Mouse (Mus musculus) neural tube, embryonic 12.5 days (tissue): ENCODE measurements at regions not wholly inside any gene's neighbourhood (a gene's known extent, or its start where the extent isn't known, plus 50 kb on each side); places are given as distances from the start of the nearest gene placed in this dataset.
A peak's percentile ranks its signal among the peaks of the same experiment; 100 is the strongest.

ENCODE experiments used
- ATAC-seq: fragments of 200-750 bp; cut with Nextera tagmentation; 2 replicates; pipeline ENCODE4 v1.8.0; 2017; ENCODE audit warnings: low read depth, mild to moderate bottlenecking, moderate TSS enrichment, moderate library complexity; ENCODE audit not compliant: low FRiP score
- H3K27ac ChIP-seq: fragments of 300-500 bp; sonication (generic); 2 replicates; pipeline ENCODE4 v1.5.1; 2016
- H3K27me3 ChIP-seq: fragments of 300-500 bp; sonication (generic); replicated peaks from 2 replicates; pipeline ENCODE4 v1.6.1; 2016; ENCODE audit warnings: mild to moderate bottlenecking
- H3K36me3 ChIP-seq: fragments of 300-500 bp; sonication (generic); 2 replicates; pipeline ENCODE4 v1.6.1; 2016; ENCODE audit warnings: mild to moderate bottlenecking
- H3K4me1 ChIP-seq: fragments of 300-500 bp; sonication (generic); 2 replicates; pipeline ENCODE4 v1.6.1; 2016
- H3K4me2 ChIP-seq: fragments of 300-500 bp; sonication (generic); replicated peaks from 2 replicates; pipeline ENCODE4 v1.6.1; 2016; ENCODE audit warnings: mild to moderate bottlenecking
- H3K4me3 ChIP-seq: fragments of 300-500 bp; sonication (generic); 2 replicates; pipeline ENCODE4 v1.5.1; 2016
- H3K9ac ChIP-seq: fragments of 300-500 bp; sonication (generic); 2 replicates; pipeline ENCODE4 v1.6.1; 2016; ENCODE audit warnings: mild to moderate bottlenecking
- H3K9me3 ChIP-seq: fragments of 300-500 bp; sonication (generic); 2 replicates; pipeline ENCODE4 v1.6.1; 2016; ENCODE audit warnings: mild to moderate bottlenecking
- WGBS: fragments of 180-500 bp; shearing (Covaris S2); methylation state at CpG from one replicate; pipeline ENCODE4 v1.1.7; 2016; 5-methylcytosine and 5-hydroxymethylcytosine counted together

DNA sequence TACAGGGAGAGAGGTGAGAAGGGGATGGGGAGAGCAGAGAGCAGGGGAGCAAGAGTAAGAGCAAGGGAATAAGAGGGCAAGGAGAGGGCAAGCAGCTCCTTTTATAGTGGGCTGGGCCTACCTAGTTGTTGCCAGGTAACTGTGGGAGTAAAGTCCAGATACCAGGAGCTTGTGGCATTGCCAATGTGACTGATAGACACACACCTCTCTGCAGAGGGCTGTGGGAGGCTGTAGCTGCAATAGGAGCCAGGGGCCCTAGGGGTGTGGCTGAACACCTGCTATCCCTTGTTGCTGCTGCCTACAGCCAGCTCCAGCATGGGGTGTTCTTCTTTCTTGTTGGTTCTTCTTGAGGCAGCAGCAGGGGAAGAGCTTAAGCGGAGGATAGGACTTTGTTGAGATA, 266.8 kb upstream of the Defb41 start:
- no peaks in the 10 kb centered on the region for H3K9me3 ChIP-seq
- H3K4me2 ChIP-seq: no peak overlapping the region
- WGBS: 91% methylated on average over 1 of the region's 1 CpGs
- no peaks in the 10 kb centered on the region for H3K36me3 ChIP-seq
- H3K27me3 ChIP-seq: no peaks in the 10 kb centered on the region
- H3K4me1 ChIP-seq: no peaks in the 10 kb centered on the region
- no peak overlapping the region for H3K27ac ChIP-seq
- ATAC-seq: no peak
- no peak overlapping the region for H3K9ac ChIP-seq
- no peak overlapping the region for H3K4me3 ChIP-seq

DNA sequence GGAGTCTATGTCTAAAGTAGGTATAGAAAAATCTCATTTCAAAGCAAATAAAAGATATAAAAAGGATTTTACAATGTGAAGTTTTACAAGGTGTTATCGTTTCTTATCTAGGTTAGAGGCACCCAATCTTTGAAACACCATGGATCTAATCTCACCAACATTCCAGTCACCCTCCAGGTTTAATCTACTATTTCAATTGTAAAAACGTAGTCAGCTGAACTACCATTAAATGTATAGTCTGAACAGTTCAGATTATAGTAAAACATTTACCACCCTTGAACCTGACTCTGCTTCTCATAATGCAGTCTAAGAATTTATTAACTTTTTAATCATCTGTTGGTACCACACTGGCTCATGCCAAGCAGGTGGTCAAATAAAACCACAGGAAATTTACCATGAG, 259.5 kb upstream of the Defb41 start:
- Histone ChIP-seq H3K27ac (no peak overlapping the region), H3K4me3 (no peak overlapping the region), H3K4me1 (no peaks in the 10 kb centered on the region), H3K9me3 (no peaks in the 10 kb centered on the region), H3K4me2 (no peak overlapping the region), H3K27me3 (no peaks in the 10 kb centered on the region), H3K36me3 (no peaks in the 10 kb centered on the region), H3K9ac (no peak overlapping the region)
- no peak for ATAC-seq
- 91% methylated on average over 2 of the region's 2 CpGs for WGBS

DNA sequence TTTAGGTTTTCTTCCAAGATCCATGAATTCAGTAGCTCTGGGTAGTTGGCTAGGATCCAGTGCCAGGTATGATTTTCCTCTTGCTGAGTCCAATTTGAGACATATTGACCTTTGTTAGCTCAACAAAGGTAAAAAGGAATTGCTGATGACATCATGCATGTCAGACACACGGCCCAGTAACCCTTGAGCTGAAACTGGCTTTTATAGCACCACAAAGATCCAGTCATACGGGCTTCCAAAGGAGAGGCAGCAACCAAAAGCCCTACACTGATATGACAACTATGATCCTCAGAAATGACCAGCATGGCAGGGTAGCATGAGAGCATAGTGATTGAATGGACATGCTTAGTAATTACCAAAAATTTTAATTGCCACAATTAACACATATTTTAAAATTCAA, 258.0 kb upstream of the Defb41 start:
- Histone ChIP-seq H3K27ac (no peak overlapping the region), H3K9ac (no peak overlapping the region), H3K4me1 (no peaks in the 10 kb centered on the region), H3K27me3 (no peaks in the 10 kb centered on the region), H3K4me3 (no peak overlapping the region), H3K4me2 (no peak overlapping the region), H3K36me3 (no peaks in the 10 kb centered on the region), H3K9me3 (no peaks in the 10 kb centered on the region)
- no peak for ATAC-seq
- WGBS: 77% methylated on average over 2 of the region's 2 CpGs

DNA sequence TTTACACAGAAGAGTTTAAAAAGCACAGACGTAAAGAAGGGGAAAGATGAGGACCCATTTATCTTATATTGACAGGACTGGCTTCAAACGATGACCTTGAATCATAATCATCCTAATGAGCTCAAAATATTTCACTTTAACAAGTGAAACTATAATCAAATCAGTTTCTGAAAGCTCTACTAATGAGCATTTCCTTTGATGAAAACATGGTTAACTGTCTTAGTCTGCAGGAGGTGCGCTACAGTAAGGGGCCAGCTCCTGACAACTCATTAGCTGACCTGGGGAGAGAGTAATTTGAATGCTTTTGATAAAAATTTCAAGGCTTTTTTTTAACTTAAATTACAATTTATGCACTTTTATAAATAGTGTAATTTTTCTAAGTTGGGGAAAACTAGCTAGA, 247.8 kb upstream of the Defb41 start:
- Histone ChIP-seq H3K27ac (no peak overlapping the region), H3K4me3 (no peak overlapping the region), H3K36me3 (no peaks in the 10 kb centered on the region), H3K9ac (no peak overlapping the region), H3K9me3 (no peaks in the 10 kb centered on the region), H3K27me3 (no peaks in the 10 kb centered on the region), H3K4me2 (no peak overlapping the region), H3K4me1 (no peaks in the 10 kb centered on the region)
- ATAC-seq: no peak
- WGBS: 87% methylated on average over 3 of the region's 3 CpGs

DNA sequence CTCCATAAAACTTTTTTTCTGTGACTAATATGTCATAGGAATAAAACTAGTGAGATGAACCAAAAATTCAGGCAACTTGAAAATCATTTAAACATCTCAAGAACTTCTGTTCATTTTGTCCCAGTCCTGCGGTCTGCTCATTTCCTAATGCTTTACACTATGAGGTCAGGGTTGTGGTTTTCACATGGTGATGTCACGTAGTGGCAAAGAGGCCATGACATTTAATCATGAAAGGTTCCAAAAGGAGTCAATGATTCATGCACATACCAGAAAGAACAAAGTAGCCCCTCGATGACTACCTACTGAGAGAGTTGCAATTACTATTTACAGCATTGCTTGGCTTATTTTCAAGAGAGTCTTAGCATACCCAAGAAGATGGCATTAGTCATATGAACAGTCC, 233.6 kb upstream of the Defb41 start:
- H3K27me3 ChIP-seq: no peaks in the 10 kb centered on the region
- no peaks in the 10 kb centered on the region for H3K4me1 ChIP-seq
- no peak overlapping the region for H3K4me2 ChIP-seq
- no peak overlapping the region for H3K27ac ChIP-seq
- H3K4me3 ChIP-seq: no peak overlapping the region
- no peak overlapping the region for H3K9ac ChIP-seq
- H3K36me3 ChIP-seq: no peaks in the 10 kb centered on the region
- H3K9me3 ChIP-seq: no peaks in the 10 kb centered on the region
- ATAC-seq: no peak
- WGBS: 76% methylated on average over 3 of the region's 3 CpGs

DNA sequence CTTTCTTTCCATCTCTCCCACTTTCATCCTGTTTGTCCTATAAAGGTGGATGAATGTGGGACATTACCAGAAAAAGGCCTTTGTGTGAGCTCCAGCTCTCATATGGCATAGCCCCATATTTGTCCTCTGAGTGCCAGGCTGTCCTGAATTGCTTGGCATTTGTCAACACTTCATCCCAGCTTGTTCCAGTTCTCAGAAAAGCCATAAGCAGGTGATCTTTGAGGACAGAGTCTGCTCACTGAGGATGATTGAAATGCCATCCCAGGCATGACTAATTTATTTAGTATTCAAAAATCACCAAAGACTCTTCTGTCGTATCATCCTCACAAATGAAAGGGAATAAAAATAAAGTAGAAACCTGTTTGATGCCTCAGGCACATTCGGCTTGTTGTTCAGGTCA, 203.6 kb upstream of the Defb41 start:
- no peaks in the 10 kb centered on the region for H3K36me3 ChIP-seq
- no peaks in the 10 kb centered on the region for H3K27me3 ChIP-seq
- H3K4me1 ChIP-seq: peaks cover 1% of the 10 kb centered on the region
- H3K4me2 ChIP-seq: no peak overlapping the region
- no peak overlapping the region for H3K27ac ChIP-seq
- H3K9me3 ChIP-seq: no peaks in the 10 kb centered on the region
- H3K9ac ChIP-seq: no peak overlapping the region
- WGBS: 81% methylated on average over 2 of the region's 2 CpGs
- ATAC-seq: no peak
- no peak overlapping the region for H3K4me3 ChIP-seq

DNA sequence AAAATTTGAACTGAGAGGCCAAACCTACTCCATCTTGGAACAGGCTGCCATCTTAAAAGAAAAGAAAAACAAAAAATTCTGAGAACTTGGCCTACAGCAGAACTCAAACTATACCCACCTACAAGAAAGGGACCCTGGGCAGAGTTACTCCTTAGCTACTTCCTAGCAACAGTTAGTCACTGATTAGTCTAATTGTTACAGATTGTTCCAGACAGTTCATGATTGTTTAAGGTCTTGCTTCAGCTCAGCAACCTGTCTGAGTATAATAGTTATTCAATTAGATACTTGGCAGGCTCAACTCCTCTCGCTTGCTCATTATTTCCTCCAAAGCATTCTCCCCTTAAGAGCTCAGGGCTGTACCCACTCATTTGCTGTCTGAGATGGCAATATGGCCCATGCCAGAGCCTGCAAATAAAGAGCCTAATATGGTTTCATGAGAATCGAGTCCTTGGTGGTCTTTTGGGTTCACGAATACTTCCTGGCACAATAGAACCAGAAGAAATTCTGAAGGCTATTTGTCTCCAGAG, 200.4 kb upstream of the Defb41 start:
- Histone ChIP-seq H3K9ac (no peak overlapping the region), H3K27ac (no peak overlapping the region), H3K4me2 (no peak overlapping the region), H3K9me3 (no peaks in the 10 kb centered on the region), H3K4me1 (peaks cover 10% of the 10 kb centered on the region), H3K36me3 (no peaks in the 10 kb centered on the region), H3K4me3 (no peak overlapping the region), H3K27me3 (no peaks in the 10 kb centered on the region)
- 84% methylated on average over 3 of the region's 3 CpGs for WGBS
- no peak for ATAC-seq

DNA sequence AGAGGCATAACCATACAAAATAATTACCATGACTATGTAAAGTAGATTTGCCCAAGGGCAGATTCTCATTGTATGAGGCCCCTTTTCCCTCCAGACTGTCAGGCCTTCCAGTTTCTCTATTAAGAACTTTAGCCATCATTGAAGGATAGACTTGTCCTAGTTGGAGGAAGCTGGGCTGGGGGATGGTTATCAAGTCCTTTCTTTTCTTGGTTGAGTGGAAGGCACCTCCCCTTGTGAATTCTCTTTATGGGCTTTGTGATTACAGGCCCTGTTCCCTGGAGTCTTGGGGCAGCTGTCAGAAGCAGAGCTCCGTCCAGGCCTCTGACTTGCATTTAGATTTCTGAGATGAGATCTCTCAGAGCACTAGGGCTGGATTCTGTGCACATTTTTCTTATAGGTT, 198.3 kb upstream of the Defb41 start:
- no peaks in the 10 kb centered on the region for H3K36me3 ChIP-seq
- 9% methylated on average over 1 of the region's 1 CpGs for WGBS
- H3K9me3 ChIP-seq: no peaks in the 10 kb centered on the region
- no peaks in the 10 kb centered on the region for H3K27me3 ChIP-seq
- no peak overlapping the region for H3K4me3 ChIP-seq
- H3K27ac ChIP-seq: no peak overlapping the region
- H3K4me1 ChIP-seq: peaks cover 10% of the 10 kb centered on the region
- H3K9ac ChIP-seq: no peak overlapping the region
- peak; percentile 57; the same call in 1 of the 2 replicates for ATAC-seq
- no peak overlapping the region for H3K4me2 ChIP-seq

DNA sequence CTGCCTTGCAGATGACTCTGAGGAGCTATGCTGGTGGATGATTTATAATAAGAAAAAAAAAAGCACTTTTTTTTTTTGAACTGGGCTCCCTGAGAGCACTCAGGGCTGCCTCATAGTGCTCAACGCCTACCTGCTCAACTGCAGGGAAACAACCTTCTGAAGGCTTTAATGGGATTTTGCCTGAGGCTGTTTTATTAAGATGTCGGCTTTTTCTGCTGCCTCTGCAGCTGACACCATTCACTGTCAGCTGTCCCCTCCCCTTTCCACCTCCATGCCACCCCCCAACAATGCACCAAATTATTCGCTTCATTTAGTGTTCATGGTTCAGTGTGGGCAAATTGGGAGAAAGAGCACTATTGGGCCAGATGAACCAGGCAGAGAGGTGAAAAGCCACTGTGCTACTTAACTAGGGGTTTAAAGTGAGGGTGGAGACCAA, 151.4 kb upstream of the Defb41 start:
- ATAC-seq: peak; percentile 91
- 11% methylated on average over 3 of the region's 3 CpGs for WGBS
- Histone ChIP-seq H3K4me2 (peak overlapping the region; percentile 36; the same call in 1 of the 2 replicates), H3K9ac (no peak overlapping the region), H3K4me1 (peaks cover 7% of the 10 kb centered on the region), H3K4me3 (no peak overlapping the region), H3K27me3 (no peaks in the 10 kb centered on the region), H3K27ac (no peak overlapping the region), H3K9me3 (no peaks in the 10 kb centered on the region), H3K36me3 (no peaks in the 10 kb centered on the region)

DNA sequence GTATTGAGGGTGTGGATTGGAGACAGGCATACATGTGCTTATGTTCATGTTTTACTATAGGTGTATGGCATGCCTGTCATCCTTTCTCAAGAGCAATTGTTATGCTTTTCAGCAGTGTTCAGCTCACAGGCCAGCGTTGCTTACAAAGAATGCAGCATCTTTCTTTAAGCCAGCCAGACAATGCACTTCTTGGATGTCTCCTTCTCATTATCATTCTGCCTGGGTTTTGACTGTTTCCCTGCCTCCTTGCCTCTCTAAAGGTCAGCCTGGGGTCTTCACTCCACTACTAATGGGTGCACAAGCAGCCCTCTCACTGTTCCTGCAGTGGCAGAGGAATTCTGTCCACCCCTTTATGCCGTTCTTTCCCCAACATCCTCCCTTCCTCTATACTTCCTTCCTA, 150.9 kb upstream of the Defb41 start:
- H3K27ac ChIP-seq: no peak overlapping the region
- peak overlapping the region; percentile 36; the same call in 1 of the 2 replicates for H3K4me2 ChIP-seq
- no peaks in the 10 kb centered on the region for H3K36me3 ChIP-seq
- H3K9ac ChIP-seq: no peak overlapping the region
- 24% methylated on average over 2 of the region's 2 CpGs for WGBS
- H3K4me1 ChIP-seq: peaks cover 7% of the 10 kb centered on the region
- H3K27me3 ChIP-seq: no peaks in the 10 kb centered on the region
- no peak overlapping the region for H3K4me3 ChIP-seq
- no peaks in the 10 kb centered on the region for H3K9me3 ChIP-seq
- ATAC-seq: peak; percentile 45

DNA sequence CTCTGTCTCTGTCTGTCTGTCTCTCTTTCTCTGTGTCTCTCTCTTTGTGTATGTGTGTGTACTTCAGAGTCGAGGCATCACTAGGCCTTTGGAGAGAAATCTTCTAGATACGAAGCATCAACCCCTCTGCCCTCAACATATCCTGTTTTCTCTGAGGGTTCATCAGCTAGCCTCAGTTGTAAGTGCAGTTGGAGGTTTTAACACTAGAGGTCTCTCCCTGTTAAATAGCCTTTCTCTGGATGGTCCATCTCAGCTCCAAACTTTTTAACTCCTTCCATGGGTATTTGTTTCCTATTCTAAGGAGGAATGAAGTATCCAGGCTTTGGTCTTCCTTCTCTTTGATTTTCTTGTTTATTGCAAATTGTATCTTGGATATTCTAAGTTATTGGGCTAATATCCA, 147.8 kb upstream of the Defb41 start:
- Histone ChIP-seq H3K36me3 (no peaks in the 10 kb centered on the region), H3K4me3 (no peak overlapping the region), H3K9ac (no peak overlapping the region), H3K4me2 (no peak overlapping the region), H3K27me3 (no peaks in the 10 kb centered on the region), H3K27ac (no peak overlapping the region), H3K9me3 (no peaks in the 10 kb centered on the region), H3K4me1 (peaks cover 7% of the 10 kb centered on the region)
- no peak for ATAC-seq
- 77% methylated on average over 2 of the region's 2 CpGs for WGBS

DNA sequence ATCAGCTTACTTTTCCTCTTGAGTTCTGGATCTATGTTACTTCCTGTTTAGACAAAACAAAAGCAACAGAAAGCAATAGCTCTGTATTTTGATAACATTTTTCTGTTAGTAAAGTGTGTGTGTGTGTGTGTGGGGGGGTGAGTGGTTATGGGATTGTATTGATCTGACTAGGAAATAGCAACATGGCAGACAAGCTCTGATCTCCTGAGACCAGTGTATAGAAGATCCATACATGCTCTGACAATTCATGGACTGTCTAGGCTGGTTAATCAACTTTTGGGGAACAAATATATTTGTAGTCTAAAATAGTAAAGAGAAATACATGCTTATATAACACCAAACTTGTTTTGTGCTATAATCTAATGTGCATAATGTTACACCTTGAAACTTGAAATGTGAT, 124.7 kb upstream of the Defb41 start:
- H3K4me1 ChIP-seq: no peaks in the 10 kb centered on the region
- no peaks in the 10 kb centered on the region for H3K36me3 ChIP-seq
- H3K9ac ChIP-seq: no peak overlapping the region
- H3K4me2 ChIP-seq: no peak overlapping the region
- no peaks in the 10 kb centered on the region for H3K9me3 ChIP-seq
- no peak overlapping the region for H3K27ac ChIP-seq
- ATAC-seq: no peak
- H3K4me3 ChIP-seq: no peak overlapping the region
- H3K27me3 ChIP-seq: no peaks in the 10 kb centered on the region

DNA sequence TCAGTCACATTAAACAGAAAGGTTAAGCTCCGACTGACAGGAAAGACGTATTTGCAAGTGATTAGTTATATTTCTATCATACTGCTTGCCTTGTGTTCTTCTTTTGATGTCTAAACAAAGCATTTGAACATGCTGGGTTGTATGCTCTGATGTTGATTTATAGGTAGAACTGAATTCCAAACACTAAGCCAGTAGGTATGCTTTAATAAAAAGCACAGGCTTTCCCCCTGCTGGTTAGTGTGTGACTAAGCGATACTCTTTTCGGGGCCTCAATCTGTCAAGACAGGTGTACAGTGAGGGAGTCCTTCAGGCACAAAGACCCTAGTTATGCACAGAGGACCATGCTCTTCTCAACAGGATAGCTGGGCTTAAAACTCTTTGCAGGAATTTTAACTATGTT, 119.1 kb upstream of the Defb41 start:
- H3K9ac ChIP-seq: no peak overlapping the region
- no peak overlapping the region for H3K27ac ChIP-seq
- no peaks in the 10 kb centered on the region for H3K36me3 ChIP-seq
- no peaks in the 10 kb centered on the region for H3K9me3 ChIP-seq
- no peaks in the 10 kb centered on the region for H3K27me3 ChIP-seq
- H3K4me3 ChIP-seq: no peak overlapping the region
- WGBS: 61% methylated on average over 4 of the region's 4 CpGs
- no peak overlapping the region for H3K4me2 ChIP-seq
- no peak for ATAC-seq
- H3K4me1 ChIP-seq: no peaks in the 10 kb centered on the region
